Mouse (Mus musculus) yolk sac, embryonic 10.5 days (tissue): ENCODE results near the gene Ifna1.
"Not testable (repeated sequence)": the region's sequence is repeated elsewhere in the genome, so short reads cannot be mapped to it uniquely, and the experiment has no call there.

Experiments
- DNase-seq: peaks from one replicate; pipeline ENCODE4 v3.0.0-alpha.2; 2017; ENCODE audit warnings: low spot score

Ifna1 gene

DNA sequence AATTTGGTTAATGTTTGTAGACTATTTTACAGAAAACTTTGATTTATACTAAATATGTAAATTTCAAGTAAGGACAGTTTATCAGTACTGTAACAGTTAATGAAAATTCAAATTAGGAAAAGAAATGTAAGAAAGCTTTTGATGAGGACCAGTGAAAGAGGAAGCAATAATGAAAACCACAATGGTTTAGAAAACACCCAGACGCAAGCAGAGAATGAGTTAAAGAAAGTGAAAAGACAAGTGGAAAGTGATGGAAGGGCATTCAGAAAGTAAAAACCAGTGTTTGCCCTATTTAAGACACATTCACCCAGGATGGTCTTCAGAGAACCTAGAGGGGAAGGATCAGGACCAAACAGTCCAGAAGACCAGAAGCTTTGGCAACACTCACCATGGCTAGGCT is at the start of gene Ifna1:
TSS of gene Ifna1 (plus strand) at position 390 of the 400 bp plus-strand sequence.
- no peak for DNase-seq

DNA sequence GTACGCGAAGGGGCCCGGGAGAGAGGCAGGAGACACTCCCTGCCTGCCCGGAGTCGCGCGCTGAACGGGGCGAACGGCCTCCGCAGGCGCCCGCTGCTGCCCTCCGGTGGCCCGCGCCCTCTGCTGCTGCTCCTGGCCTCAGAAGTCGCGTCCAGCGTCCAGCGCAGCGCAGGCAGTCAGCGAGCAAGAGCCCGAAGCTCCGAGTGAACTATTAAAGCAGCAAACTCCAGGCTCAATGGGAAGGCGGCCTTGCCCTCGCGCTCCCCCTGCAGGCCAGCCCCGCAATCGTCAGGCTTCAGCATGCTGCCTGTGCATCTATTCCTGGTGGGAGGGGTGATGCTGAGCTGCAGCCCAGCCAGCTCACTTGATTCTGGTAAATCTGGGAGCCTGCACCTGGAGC is 46.9 kb upstream of the Ifna1 start, which contains the start of gene Gm13287:
TSS of gene Gm13287 (plus strand) at position 301 of the 400 bp plus-strand sequence.
- DNase-seq, result not testable (repeated sequence)

DNA sequence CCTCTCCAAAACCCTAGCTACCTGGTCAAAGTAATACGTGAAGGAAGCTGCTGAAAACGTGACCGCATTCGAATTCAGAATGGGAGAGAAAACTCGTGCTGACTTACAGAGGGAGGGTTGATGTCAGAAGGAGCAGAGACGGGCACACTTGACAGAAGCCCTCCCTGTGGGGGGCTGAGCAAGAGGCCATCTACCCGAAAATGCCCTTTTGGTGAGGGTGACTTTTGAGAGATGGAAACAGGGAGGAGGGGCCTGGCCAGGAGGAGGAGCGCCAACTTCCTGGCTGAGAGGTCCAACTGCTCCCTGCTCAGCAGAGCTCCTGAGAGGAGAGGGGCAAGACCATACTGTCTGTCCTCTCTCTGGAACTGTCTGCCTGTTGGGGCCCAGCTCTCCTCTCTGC is 44.7 kb upstream of the Ifna1 start, which contains the start of gene Gm13288:
TSS of gene Gm13288 (plus strand) at position 301 of the 400 bp plus-strand sequence.
- DNase-seq, result not testable (repeated sequence)

DNA sequence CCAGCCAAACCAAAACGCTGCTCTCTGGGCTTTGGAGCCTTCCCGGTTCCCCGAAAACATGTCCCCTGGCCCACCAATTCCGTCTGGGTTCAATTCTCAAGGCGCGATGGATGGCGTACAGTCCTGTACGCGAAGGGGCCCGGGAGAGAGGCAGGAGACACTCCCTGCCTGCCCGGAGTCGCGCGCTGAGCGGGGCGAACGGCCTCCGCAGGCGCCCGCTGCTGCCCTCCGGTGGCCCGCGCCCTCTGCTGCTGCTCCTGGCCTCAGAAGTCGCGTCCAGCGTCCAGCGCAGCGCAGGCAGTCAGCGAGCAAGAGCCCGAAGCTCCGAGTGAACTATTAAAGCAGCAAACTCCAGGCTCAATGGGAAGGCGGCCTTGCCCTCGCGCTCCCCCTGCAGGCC is 44.1 kb upstream of the Ifna1 start:
- DNase-seq, result not testable (repeated sequence)

DNA sequence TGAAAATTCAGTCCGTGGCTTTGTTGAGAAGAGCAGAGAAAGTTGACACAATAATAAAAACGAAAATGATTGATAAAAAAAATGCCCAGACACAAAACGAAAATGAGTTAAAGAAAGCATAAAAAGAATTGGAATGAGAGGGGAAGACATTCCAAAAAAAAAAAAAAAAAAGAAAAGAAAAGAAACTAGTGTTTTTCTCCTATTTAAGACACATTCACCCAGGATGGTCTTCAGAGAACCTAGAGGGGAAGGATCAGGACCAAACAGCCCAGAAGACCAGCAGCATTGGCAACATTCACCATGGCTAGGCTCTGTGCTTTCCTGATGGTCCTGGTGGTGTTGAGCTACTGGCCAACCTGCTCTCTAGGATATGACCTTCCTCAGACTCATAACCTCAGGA is 34.0 kb upstream of the Ifna1 start, which contains the start of gene Ifna7:
TSS of gene Ifna7 (plus strand) at position 301 of the 400 bp plus-strand sequence.
- no peak for DNase-seq

DNA sequence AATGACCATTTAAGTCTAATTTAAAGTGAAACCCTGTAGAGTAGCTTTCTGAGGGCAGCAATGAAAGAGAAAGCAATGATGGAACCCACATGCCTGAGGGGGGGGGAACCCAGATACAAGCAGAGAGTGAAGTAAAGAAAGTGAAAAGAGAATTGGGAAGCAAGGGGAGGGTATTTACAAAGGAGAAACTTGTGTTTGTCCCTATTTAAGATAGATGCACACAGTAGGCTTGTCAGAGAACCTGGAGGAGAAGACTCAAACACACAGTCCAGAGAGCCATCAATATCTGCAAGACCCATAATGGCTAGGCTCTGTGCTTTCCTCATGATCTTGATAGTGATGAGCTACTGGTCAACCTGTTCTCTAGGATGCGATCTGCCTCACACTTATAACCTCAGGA is 30.2 kb upstream of the Ifna1 start, which contains the start of gene Ifna11:
TSS of gene Ifna11 (plus strand) at position 301 of the 400 bp plus-strand sequence.
- DNase-seq, result no peak

DNA sequence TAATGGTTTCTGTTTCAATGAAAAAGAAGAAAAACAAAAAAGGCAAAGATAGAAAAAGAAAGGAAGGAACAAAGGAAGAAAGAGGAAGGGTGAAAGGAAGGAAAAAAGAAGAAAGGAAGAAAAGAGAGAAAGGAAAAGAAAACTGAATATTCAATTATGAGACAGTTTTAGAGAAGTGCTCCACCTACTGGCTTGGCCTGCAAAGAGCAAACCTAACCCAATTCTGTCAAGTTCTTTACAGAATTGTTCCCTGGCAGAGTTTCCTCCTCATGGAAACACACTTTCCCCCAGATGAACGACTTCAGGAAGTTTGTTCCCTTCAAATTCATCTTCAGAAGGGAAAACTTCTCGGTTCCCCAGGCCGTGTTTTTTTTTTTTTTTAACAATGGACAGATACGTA is 26.9 kb upstream of the Ifna1 start:
- no peak for DNase-seq

DNA sequence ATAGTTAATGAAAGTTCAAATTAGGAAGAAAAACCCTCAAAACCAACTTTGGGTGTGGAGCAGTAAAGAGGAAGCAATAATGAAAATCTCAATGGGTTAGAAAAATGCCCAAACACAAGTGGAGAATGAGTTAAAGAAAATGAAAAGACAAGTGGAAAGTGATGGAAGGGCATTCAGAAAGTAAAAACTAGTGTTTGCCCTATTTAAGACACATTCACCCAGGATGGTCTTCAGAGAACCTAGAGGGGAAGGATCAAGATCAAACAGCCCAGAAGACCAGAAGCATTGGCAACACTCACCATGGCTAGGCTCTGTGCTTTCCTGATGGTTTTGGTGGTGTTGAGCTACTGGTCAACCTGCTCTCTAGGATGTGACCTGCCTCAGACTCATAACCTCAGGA is 22.8 kb upstream of the Ifna1 start, which contains the start of gene Ifna6:
TSS of gene Ifna6 (plus strand) at position 301 of the 400 bp plus-strand sequence.
- DNase-seq, result not testable (repeated sequence)

DNA sequence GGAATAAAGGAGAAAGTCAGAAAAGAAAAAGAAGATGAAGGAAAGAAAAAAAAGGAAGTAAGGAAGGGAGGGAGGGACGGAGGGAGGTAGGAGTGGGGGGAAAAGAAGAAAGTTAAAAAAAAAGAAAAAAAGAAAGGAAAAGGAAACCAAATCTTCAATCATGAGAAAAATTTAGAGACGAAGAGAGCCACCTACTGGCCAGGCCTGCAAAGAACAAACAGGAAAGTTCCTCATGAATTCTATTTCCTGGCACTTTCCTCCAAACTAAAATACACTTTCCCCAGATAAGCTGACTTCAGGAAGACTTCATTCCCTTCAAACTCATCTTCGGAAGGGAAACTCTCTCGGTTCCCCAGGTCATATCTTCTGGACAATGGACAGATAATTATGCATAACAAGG is 19.4 kb upstream of the Ifna1 start:
- DNase-seq, result no peak

DNA sequence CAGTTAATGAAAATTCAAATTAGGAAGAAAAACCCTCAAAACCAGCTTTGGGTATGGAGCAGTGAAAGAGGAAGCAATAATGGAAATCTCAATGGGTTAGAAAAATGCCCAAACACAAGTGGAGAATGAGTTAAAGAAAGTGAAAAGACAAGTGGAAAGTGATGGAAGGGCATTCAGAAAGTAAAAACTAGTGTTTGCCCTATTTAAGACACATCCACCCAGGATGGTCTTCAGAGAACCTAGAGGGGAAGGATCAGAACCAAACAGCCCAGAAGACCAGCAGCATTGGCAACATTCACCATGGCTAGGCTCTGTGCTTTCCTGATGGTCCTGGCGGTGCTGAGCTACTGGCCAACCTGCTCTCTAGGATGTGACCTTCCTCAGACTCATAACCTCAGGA is 14.7 kb upstream of the Ifna1 start, which contains the start of gene Ifna5:
TSS of gene Ifna5 (plus strand) at position 301 of the 400 bp plus-strand sequence.
- not testable (repeated sequence) for DNase-seq

DNA sequence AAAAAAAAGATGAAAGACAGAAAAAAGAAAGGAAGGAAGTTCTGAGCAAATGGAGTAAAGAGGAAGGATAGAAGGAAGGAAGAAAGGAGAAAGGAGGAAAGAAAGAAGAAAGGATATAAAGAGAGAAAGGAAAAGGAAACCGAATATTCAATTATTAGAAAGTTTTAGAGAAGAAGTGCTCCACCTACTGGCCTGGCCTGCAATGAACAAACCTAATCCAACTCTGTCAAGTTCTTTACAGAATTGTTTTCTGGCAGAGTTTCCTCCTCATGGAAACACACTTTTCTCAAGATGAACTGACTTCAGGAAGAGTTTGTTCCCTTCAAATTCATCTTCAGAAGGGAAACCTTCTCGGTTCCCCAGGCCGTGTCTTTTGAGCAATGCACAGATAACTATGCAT is 11.1 kb upstream of the Ifna1 start:
- no peak for DNase-seq

DNA sequence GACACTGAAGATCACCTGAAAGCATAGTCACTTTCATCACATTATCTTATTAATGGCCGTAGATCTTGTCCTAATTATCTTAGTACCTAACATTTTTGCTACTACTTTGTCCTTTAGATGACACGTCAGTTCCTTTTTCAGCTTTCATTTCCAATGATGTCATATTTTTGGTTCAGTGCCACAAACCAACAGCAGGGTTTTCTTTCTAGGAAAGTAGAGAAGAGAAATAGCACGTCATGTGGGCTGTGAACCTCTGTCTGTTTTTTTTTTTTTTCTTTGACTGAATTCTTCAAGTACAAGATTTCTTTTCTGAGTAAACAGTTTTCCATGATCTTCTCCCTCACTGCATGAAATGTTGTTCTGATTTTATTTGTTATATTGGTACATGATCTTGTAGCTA is 9.8 kb upstream of the Ifna1 start:
- no peak for DNase-seq

DNA sequence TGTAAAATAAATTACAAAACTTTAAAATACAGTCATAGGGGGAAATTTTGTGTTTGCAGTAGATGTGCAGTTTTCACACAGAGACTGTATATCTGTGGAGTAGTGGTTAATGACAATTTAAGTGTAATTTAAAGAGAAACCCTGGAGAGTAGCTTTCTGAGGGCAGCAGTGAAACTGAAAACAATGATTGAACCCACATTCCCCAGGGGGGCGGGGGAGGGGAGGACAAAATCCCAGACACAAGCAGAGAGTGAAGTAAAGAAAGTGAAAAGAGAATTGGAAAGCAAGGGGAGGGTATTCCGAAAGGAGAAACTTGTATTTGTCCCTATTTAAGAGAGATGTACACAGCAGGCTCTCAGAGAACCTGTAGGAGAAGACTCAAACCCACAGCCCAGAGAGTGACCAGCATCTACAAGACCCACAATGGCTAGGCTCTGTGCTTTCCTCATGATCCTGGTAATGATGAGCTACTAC is 8.4 kb upstream of the Ifna1 start, which contains the start of gene Ifna4:
TSS of gene Ifna4 (plus strand) at position 424 of the 474 bp plus-strand sequence.
- no peak for DNase-seq

DNA sequence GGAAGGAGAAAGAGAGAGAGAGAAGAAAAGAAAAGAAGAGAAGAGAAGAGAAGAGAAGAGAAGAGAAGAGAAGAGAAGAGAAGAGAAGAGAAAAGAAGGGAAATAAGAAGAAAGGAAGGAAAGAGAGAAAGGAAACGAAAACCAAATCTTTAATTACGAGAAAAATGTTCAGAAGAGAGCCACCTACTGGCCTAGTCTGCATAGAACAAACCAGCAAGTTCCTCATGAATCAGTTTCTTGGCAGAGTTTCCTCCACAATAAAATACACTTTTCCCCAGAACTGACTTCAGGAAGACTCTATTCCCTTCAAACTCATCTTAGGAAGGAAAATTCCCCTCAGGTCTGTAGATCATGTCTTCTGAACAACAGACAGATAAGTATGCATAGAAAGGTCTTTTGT is 4.6 kb upstream of the Ifna1 start:
- no peak for DNase-seq

DNA sequence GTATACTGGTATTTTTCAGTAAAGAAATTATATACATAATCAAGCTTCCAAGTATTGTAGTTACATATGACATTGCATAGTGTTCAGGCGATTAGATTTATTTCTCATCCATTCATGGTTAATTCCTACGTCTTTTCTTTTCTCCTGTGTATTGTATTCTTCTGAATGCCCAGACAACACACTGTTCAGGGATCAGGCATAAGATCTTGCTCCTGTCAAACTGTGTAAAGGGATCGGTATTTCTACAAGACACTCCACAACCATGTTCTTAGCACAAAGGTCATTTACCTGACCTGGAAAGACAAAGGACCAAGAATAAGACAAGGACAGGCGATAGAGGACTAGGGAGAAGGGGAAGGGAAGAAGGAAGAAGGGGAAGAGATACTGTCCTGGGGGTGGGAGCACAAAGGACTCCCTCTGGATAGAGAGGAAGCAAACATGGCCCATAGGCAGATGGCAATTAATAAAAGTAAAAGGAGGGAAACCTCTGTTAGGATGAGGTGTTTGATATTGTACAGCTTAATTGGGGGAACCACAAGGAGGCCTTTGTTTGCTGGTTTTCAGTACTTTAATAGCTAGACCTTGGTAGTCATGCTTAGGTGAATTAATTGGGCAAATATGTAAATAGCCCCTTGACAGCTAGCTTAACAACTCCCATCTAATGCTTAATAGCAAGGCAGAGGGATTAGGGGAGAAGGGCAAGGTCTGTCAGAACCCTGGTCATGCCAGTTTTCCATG is 1.3 kb downstream of the Ifna1 start:
- no peak for DNase-seq

DNA sequence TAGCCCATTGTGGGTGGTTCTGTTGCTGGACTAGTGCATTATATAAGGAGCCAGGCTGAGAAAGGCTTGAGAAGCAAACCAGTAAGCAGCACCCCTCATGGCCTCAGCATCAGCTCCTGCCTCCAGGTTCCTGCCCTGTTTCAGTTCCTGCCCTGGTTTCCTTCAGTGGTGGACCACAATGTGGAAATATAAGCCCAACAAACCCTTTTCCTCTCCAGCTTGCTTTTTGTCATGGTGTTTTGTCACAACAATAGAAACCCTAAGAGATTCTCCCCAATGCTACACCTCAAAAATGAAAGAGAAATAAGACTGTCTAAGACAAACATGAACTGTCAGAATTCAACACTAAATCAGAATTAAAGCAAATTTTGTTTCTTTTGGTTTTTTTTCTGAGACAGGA is 9.3 kb downstream of the Ifna1 start:
- DNase-seq, result no peak

DNA sequence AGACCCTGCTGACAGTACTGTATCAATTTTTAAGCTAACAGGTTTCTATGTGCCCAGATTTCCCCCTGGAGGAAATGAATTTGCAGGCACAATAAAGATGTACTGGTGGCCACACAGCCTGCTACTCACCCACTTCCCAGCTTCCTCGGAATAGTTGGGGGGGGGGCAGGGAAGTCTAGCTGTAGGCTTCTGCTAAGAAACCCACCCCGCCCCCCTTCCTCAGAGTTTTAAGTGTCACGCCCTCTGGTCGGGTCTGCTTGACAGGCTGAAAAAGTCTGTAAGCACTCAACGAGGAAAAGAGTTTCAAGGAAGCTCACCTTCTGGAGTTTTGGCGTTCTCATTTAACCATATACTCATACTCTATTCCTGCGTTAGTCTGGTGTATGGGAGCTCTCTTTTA is 13.4 kb downstream of the Ifna1 start:
- DNase-seq, result peak; percentile 50

DNA sequence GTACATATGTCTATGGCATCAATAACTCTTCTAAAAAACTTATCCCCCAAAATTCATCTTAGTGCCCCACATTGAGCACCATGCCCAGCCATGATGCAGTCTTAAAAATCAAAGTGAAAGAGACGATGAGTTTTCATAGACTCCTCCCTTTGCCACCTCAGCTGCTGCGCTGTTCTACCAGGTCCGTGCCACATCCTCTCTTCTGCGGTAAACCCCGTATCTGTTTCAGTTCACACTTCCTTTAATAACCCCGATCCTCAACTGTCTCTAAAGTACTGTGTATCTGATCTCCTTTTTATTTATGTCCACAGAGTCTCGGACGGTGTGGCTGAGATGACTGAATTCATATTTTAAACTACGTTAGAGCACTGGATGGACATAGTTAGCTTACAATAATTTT is 14.7 kb downstream of the Ifna1 start:
- no peak for DNase-seq

DNA sequence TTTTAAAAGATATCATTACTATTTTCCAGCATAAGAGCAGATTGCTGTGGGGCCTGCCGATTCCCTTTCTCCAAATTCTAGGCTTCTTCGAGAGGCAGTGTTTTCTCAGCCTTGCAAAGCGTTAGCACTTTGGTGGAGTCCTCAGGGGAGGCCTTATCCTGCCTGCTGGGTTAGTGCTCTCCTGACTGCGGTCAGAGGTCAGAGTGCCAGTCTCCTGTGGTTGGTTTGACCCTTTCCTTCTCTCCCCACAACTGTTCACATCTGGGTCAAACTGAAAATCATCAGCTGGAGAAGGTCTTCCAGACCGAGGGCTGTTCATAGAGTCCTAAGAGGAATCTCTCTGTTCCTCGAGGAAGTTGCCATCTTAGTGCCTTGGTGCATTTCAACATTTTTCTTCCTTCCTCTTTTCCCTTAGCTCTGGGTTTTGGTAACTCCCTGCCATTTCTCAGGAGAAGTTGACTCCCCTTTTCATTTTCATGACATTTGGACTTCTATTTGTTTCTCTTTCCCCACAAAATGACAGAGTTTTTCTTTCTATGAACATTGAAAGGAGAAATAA is 15.2 kb downstream of the Ifna1 start:
- DNase-seq, result no peak

DNA sequence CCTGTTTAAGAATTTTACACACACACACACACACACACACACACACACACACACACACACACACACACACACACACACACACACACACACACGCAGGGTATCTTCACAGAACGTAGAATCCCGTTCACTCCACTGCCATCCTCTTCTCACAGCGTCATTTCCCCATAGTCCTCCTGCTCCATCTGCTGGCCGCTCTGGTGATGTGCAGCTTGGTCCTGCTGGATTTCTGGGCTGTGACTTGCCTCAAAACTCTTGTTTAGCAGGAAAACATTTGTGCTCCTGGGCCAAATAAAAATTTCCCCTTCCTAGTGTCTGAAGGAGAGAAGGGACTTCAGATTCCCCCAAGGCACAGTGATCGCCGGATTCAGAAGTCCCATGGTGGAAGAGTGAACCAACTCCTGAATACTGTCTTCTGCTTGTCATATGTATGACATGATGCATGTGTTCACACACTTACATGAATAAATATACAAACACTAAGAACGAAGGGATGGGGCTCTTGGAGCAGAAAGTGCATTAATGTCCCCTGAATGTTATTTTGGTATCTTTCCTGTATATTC is 17.6 kb downstream of the Ifna1 start:
- peak; percentile 63 for DNase-seq

DNA sequence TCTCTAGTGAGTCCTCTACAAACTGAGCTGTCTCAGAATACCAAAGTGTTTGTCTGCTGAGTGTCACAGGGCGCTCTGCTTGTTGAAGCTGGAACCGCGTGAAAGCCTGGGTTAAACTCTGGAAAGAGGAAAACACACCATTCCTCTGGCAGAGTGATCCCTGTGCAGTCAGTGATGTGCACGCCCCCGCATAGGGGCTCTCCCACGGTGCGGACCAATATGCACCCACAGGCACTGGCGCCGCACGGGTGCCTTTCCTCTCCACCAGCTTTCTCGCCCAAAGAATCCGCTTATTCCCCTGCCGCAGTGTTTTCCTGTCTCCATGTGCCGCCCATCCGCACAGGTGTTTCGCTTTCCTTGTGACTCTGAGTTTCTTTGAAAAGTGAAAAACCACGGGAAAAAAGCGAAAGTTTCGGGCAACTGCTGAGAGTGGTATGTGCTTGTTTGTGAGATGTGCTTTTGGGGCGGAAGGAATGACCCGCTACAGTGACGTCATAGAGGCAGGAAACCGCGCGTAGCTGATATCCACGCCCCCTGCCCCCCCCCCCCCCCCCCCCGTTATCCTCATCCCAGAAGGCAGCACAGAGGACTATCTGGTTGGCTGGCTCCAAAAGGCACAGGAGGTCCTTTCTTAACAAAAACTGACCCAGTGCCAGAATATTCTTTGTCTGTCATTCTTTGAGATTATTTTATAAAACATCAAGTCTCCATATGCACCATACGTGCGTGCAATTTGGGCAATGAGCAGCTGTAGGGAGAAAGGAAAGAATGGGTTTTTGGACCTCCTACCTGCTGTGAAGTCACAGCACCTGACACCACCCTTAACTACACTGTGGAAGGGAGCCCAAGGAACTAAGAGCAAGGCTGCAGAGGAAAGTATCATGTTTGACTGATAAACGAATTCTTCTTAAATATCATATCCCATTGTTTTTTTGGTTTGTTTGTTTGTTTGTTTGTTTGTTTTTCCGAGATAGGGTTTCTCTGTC is 18.3 kb downstream of the Ifna1 start:
- DNase-seq, result peak; percentile 39

DNA sequence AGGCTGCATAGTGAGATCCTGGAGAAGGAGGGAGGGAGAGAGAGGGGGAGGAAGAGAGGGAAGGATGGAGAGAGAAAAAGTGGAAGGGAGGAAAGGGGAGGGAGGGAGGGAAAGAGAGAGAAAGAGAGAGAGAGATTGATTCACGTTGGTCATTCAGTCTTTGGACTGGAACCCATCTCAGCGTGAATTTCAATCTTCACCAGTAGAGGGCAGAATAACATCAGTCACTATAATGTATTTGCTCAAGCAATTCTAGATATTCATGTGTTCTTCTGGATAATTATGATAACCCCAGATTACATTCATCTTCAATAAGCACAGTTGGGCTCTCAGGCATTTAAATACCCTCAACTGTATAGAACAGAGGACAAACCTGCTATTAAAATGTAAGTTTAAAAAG is 22.8 kb downstream of the Ifna1 start:
- DNase-seq, result no peak
